Mouse (Mus musculus) adrenal gland, postnatal 14 days (tissue): ENCODE measurements at regions not wholly inside any gene's neighbourhood (a gene's known extent, or its start where the extent isn't known, plus 50 kb on each side); places are given as distances from the start of the nearest gene placed in this dataset.
A peak's percentile ranks its signal among the peaks of the same experiment; 100 is the strongest.
"Not testable (repeated sequence)": the region's sequence is repeated elsewhere in the genome, so short reads cannot be mapped to it uniquely, and the experiment has no call there.

Experiments used
- DNase-seq: peaks from one replicate; pipeline ENCODE4 v3.0.0; 2021; ENCODE audit warnings: mixed read lengths

GRCm38 (mm10) chr12:21784403-21784802, 367.0 kb upstream of the Ywhaq start:
- DNase-seq, result peak; percentile 79

GRCm38 (mm10) chr12:21778717-21779116, 361.3 kb upstream of the Ywhaq start:
- peak; percentile 5 for DNase-seq

DNA sequence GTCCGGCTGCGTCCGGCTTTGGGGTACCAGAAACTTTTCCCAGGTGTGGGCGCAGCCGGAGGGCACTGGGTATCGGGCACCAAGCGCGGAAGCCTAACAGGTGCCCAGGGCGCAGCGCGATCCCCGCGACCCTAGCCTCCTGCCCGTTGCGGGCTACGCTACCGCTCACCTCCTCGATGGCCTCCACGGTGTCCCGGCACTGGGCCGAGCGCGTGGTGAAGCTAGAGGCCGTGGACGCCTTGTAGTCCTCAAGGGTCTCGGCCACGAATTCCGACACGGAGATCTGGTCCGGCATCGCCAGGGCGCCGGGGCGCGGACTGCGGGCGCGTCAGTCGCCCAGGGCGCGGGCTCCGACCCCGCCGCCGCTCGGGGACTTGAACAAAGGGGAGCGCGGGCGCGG, 360.9 kb upstream of the Ywhaq start:
- peak; percentile 8 for DNase-seq

DNA sequence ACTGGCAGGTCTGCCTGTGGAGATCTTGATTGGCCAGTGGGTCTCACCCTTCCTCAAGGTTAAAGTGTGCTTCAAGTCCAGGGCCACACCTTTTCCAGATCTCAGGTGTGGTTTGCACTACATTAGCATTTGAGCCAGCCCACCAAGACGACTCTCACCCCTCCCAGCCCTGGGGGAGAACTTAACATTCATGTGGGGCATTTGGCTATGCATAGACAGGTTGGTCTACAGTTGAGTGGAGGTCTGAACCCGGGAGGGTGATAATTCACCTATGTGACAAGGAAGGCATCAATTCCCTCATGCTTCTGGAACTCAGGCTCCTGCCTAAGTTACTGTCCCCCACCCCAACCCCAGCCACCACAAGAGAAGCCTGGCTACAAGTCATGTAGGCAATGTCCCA, 350.3 kb upstream of the Ywhaq start:
- not testable (repeated sequence) for DNase-seq
